Mouse (Mus musculus) heart, adult 2 months (tissue): ENCODE data around the gene Nlrp9c.
"Not testable (repeated sequence)": the region's sequence is repeated elsewhere in the genome, so short reads cannot be mapped to it uniquely, and the experiment has no call there.

Source experiments
- CTCF ChIP-seq: fragments of 200-600 bp; IDR thresholded peaks from 2 replicates; pipeline ENCODE4 v1.8.1; 2022; ENCODE audit warnings: antibody characterized with exemption, mild to moderate bottlenecking, moderate library complexity
- POLR2A ChIP-seq: fragments of 200-500 bp; IDR thresholded peaks from 2 replicates; pipeline ENCODE4 v1.6.1; 2011; ENCODE audit warnings: mild to moderate bottlenecking, low read depth, low read length, control low read depth; ENCODE audit not compliant: insufficient read depth

- not testable (repeated sequence) for TF ChIP-seq POLR2A, CTCF
Observed at GRCm38 (mm10) chr7:26315809-26316208, 87.7 kb downstream of the Nlrp9c start.
